Mouse (Mus musculus) heart, adult 2 months (tissue): Measurements from ENCODE around the gene Abca16. TPM values are rescaled to one million over a fixed set of nuclear protein-coding genes. Genes with fewer than 3 reads are reported as not detected.

Experiments
- DNase-seq, 2 experiments: peaks; one replicate each; pipeline ENCODE4 v3.0.0; 2021
- H3K27ac ChIP-seq: fragments of 200-600 bp; 2 replicates; pipeline ENCODE4 v1.8.1; 2022
- H3K27me3 ChIP-seq: fragments of 200-500 bp; 2 replicates; pipeline ENCODE4 v1.6.1; 2012; ENCODE audit warnings: mild to moderate bottlenecking, low read length, inconsistent platforms, mixed read lengths; ENCODE audit not compliant: control insufficient read depth, insufficient read depth
- H3K36me3 ChIP-seq: fragments of 200-500 bp; 2 replicates; pipeline ENCODE4 v1.6.1; 2012; ENCODE audit warnings: low read length, inconsistent platforms; ENCODE audit not compliant: control insufficient read depth, insufficient read depth
- H3K4me1 ChIP-seq: fragments of 200-500 bp; 2 replicates; pipeline ENCODE4 v1.6.1; 2011; ENCODE audit warnings: low read length; ENCODE audit not compliant: control insufficient read depth, insufficient read depth
- H3K4me3 ChIP-seq: fragments of 200-600 bp; 2 replicates; pipeline ENCODE4 v1.8.1; 2022
- H3K79me2 ChIP-seq: fragments of 200-500 bp; replicated peaks from 2 replicates; pipeline ENCODE4 v1.6.1; 2012; ENCODE audit warnings: mild to moderate bottlenecking, inconsistent platforms, low read length, moderate library complexity, mixed read lengths; ENCODE audit not compliant: control insufficient read depth, insufficient read depth
- H3K9ac ChIP-seq: fragments of 200-500 bp; 2 replicates; pipeline ENCODE4 v1.6.1; 2012; ENCODE audit warnings: low read depth, mild to moderate bottlenecking, control low read depth, inconsistent platforms, low read length, mixed read lengths
- CTCF ChIP-seq: fragments of 200-600 bp; IDR thresholded peaks from 2 replicates; pipeline ENCODE4 v1.8.1; 2022; ENCODE audit warnings: antibody characterized with exemption, mild to moderate bottlenecking, moderate library complexity
- EP300 ChIP-seq: fragments of 200-500 bp; IDR thresholded peaks from 2 replicates; pipeline ENCODE4 v1.6.1; 2011; ENCODE audit warnings: low read depth, low read length, control low read depth; ENCODE audit not compliant: insufficient read depth
- POLR2A ChIP-seq: fragments of 200-500 bp; IDR thresholded peaks from 2 replicates; pipeline ENCODE4 v1.6.1; 2011; ENCODE audit warnings: mild to moderate bottlenecking, low read depth, low read length, control low read depth; ENCODE audit not compliant: insufficient read depth
- WGBS: fragments of 180-500 bp; shearing (Covaris S2); methylation state at CpG from one replicate; pipeline ENCODE4 v1.1.7; 2018; 5-methylcytosine and 5-hydroxymethylcytosine counted together
- intact Hi-C: fragments of 180-260 bp; cut with DNase I; formaldehyde crosslinking; loops from one replicate; pipeline ENCODE4 v1.15.1; 2025
- polyA plus RNA-seq: library from polyadenylated mRNA; depleted of rRNA; stranded (reverse); fragments of >200 nt; gene quantifications from 2 replicates; pipeline ENCODE4 v1.2.3, GENCODE M21; 2012; rRNA removed
- total RNA-seq, 2 experiments: library from RNA; stranded (reverse); gene quantifications; 2 replicates each; pipeline ENCODE4 v1.2.3; 2021

The Abca16 gene
- total and polyA plus RNA-seq, 3 experiments: not detected

DNA sequence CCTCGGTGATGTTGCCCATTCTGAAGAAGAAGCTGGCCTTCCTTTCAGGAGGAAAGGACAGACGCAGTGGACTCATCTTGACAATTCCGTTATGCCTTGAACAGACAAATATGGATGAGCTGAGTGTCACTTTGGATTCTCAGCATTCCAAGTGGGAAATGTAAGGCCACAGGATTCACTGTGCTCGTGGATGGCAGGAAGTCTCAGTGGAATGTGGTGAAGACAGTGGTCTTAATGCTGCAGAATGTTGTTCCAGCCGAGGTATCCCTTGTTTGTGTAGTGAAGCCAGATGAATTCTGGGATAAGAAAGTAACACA, 95.2 kb downstream of the Abca16 start:
- Histone ChIP-seq H3K9ac (no peak overlapping the region), H3K27me3 (no peaks in the 10 kb centered on the region), H3K4me3 (no peak overlapping the region), H3K36me3 (no peaks in the 10 kb centered on the region), H3K27ac (no peak overlapping the region), H3K4me1 (no peaks in the 10 kb centered on the region), H3K79me2 (no peaks in the 10 kb centered on the region)
- WGBS: 21% methylated on average over 5 of the region's 5 CpGs
- intact Hi-C loops: no loop called here
- no peak for DNase-seq
- TF ChIP-seq EP300 (no peak), POLR2A (no peak), CTCF (no peak)

DNA sequence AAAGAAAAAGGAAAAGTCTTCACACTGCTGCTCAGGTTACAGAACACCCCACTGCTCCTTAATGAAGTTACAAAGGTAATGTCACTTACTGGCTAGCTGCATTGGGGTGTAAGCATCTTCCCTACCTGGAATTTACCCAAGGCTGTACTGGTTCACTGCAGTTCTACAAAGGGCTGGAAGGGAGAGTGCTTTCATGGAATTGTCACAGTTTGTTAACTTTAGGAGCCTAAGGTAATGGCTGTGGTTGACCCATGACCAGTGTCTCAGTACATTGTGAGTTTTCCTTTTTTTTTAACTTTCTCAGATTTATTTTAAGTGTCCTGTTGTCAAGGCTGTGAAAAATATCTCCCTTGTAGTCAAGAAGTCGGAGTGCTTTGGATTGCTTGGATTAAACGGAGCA, 125.4 kb downstream of the Abca16 start:
- TF ChIP-seq CTCF (no peak), POLR2A (no peak), EP300 (no peak)
- H3K27ac ChIP-seq: no peak overlapping the region
- DNase-seq: no peak
- no peaks in the 10 kb centered on the region for H3K36me3 ChIP-seq
- no peak overlapping the region for H3K4me3 ChIP-seq
- no peak overlapping the region for H3K9ac ChIP-seq
- no peaks in the 10 kb centered on the region for H3K27me3 ChIP-seq
- intact Hi-C loops: no loop called here
- WGBS: 65% methylated on average over 2 of the region's 2 CpGs
- H3K79me2 ChIP-seq: no peaks in the 10 kb centered on the region
- H3K4me1 ChIP-seq: no peaks in the 10 kb centered on the region

DNA sequence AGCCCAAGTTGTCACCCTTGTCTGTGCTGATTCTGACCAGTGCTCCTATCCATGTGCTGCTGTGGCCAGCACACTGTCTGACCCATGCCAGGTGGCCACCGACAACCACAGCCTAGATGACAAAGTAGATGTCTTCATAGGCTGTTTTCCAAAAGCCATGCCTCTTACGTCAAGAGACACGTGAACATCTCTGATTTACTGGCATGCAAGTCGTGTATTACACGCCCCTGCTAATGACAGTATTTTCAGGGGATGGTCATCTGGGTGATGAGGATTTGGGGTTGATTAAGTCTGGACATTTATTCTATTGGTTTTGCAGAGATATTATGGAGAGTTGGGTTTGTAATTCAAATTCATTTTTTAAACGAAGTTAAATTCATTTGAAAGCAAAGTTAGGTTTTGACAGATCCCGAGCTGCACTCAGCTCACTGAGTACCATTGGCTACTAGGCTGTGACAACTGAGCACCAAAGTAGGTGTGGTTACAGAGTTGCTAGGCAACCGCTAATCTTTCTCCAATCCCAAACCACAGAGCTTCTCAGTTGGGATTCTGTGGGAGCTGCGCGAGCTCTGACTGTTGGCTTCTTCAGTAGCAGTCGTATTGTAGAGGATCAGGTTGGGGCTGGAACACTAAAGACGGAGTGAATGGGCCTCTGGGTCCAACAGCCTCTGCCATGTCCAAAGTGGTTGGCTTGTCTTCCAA, 143.2 kb downstream of the Abca16 start:
- Histone ChIP-seq H3K9ac (no peak overlapping the region), H3K27ac (no peak overlapping the region), H3K27me3 (no peaks in the 10 kb centered on the region), H3K79me2 (no peaks in the 10 kb centered on the region), H3K4me3 (no peak overlapping the region), H3K36me3 (no peaks in the 10 kb centered on the region), H3K4me1 (no peaks in the 10 kb centered on the region)
- no peak for TF ChIP-seq CTCF
- TF ChIP-seq EP300: no peak
- TF ChIP-seq POLR2A: no peak
- WGBS: 49% methylated on average over 12 of the region's 12 CpGs
- DNase-seq: no peak
- intact Hi-C loops: no loop called here

DNA sequence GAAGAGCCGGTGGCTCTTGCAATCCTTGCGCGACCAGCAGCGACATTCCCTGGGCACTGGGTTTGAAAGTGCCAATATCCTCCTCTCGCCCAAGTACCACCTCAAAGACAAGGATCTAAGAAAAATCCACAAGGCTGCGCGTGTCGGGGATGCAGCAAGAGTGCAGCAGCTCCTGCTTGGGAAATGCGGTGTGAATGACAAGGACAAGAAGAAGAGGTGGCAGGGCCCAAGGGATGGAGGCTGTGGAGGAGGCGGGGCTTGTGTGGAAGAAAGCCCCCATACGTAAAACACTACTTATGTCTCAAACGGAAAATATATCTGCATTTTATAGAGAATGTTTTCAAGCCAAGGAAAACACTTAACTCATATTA, 143.7 kb downstream of the Abca16 start:
- intact Hi-C loops: no loop called here
- no peak overlapping the region for H3K27ac ChIP-seq
- no peak overlapping the region for H3K4me3 ChIP-seq
- H3K27me3 ChIP-seq: no peaks in the 10 kb centered on the region
- DNase-seq: no peak
- H3K36me3 ChIP-seq: no peaks in the 10 kb centered on the region
- WGBS: 46% methylated on average over 12 of the region's 12 CpGs
- no peak overlapping the region for H3K9ac ChIP-seq
- no peaks in the 10 kb centered on the region for H3K79me2 ChIP-seq
- H3K4me1 ChIP-seq: no peaks in the 10 kb centered on the region
- TF ChIP-seq POLR2A (no peak), CTCF (no peak), EP300 (no peak)

DNA sequence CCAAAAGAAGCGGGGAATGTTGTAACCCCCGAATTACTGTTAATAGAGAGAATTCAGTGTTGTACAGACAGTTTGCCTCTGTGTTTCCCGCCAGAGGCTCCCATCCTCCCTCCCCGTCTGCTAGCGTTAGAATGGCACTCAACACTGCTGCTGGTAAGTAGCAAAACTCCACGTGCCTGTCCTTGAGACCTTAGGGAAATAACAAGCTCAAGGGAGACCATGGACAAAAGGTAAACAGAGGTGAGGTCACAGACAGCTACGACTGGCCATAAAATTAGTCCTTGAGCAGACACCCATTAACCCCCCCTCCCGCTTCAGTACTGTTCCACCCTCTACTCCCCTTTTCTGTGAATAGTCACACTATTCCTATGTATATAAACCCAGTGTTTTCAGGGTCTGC, 157.9 kb downstream of the Abca16 start:
- Histone ChIP-seq H3K79me2 (no peaks in the 10 kb centered on the region), H3K27me3 (no peaks in the 10 kb centered on the region), H3K36me3 (no peaks in the 10 kb centered on the region), H3K9ac (no peak overlapping the region), H3K27ac (no peak overlapping the region), H3K4me3 (no peak overlapping the region), H3K4me1 (no peaks in the 10 kb centered on the region)
- no peak for DNase-seq
- WGBS: 73% methylated on average over 8 of the region's 8 CpGs
- TF ChIP-seq EP300 (no peak), CTCF (no peak), POLR2A (no peak)
- intact Hi-C loops: no loop called here

DNA sequence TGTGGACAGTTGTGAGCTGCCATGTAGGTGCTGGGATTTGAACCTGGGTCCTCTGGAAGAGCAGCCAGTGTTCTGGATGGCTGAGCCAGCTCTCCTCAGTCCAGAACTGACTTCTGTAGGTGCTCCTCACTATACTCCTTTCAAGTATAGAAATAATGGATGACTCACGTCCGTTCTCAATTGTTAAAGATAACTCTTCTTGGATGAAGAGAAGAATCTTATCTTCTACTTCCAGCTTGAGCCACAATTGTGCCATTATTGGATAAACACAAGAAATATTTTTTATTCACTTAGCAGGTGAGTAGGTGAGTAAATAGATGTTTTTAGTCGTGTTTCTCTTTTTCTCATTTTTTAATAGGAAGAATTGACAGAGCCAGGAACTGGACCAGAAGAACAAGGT, 167.1 kb downstream of the Abca16 start:
- Histone ChIP-seq H3K4me3 (no peak overlapping the region), H3K4me1 (no peaks in the 10 kb centered on the region), H3K27ac (no peak overlapping the region), H3K79me2 (no peaks in the 10 kb centered on the region), H3K36me3 (no peaks in the 10 kb centered on the region), H3K27me3 (no peaks in the 10 kb centered on the region), H3K9ac (no peak overlapping the region)
- no peak for DNase-seq
- TF ChIP-seq CTCF (no peak), POLR2A (no peak), EP300 (no peak)
- intact Hi-C loops: no loop called here
- 47% methylated on average over 3 of the region's 3 CpGs for WGBS

Other genes starting within 250 kb of the Abca16 start
- under 1 TPM; 0.10 to 0.20 TPM for gene Anks4b, start 235.8 kb upstream of the Abca16 start, total RNA-seq
- not detected in 2 replicates for gene Anks4b, start 235.8 kb upstream of the Abca16 start, polyA plus RNA-seq
- gene Crym, start 207.5 kb upstream of the Abca16 start, total RNA-seq: under 1 TPM; 0.34 to 0.37 TPM
- 0.39 and 0.47 TPM in 2 replicates for gene Crym, start 207.5 kb upstream of the Abca16 start, polyA plus RNA-seq
- not detected for gene Abca14, start 205.7 kb upstream of the Abca16 start, total RNA-seq
- 0.06 TPM in 1 of 2 replicates, not detected in the other for gene Abca14, start 205.7 kb upstream of the Abca16 start, polyA plus RNA-seq
- gene Abca15, start 81.0 kb upstream of the Abca16 start, total RNA-seq: not detected
- gene Abca15, start 81.0 kb upstream of the Abca16 start, polyA plus RNA-seq: not detected in 2 replicates
- 1,000 to 10,000 TPM; 1,049 to 1,165 TPM for gene Uqcrc2, start 225.5 kb downstream of the Abca16 start, total RNA-seq
- 476 and 1,108 TPM in 2 replicates for gene Uqcrc2, start 225.5 kb downstream of the Abca16 start, polyA plus RNA-seq